Mouse (Mus musculus) thymus, adult 2 months (tissue): ENCODE measurements around the gene Clec11a.

Experiments
- CTCF ChIP-seq: fragments of 200-500 bp; IDR thresholded peaks from 2 replicates; pipeline ENCODE4 v1.5.1; 2012; ENCODE audit warnings: mild to moderate bottlenecking, control low read depth, low read length, moderate library complexity, borderline replicate concordance; ENCODE audit not compliant: control insufficient read depth, poor library complexity, insufficient read depth; ENCODE audit errors: extremely low read depth
- POLR2A ChIP-seq: fragments of 200-500 bp; IDR thresholded peaks from 2 replicates; pipeline ENCODE4 v1.6.1; 2012; ENCODE audit warnings: mild to moderate bottlenecking, low read length, control low read depth, moderate library complexity; ENCODE audit not compliant: control insufficient read depth, poor library complexity, insufficient read depth; ENCODE audit errors: extremely low read depth

GRCm38 (mm10) chr7:44261147-44261546, 45.6 kb downstream of the Clec11a start, which contains the start of gene Gm15517:
- TF ChIP-seq CTCF (no peak), POLR2A (no peak)
